12 mouse cellular contexts compared by ENCODE assay signal in genomic region chr19:57926941-57927471, GRCm38 (mm10).
DNase-seq lines count a peak whose midpoint lies in the region; ATAC-seq lines count a peak whose summit lies in the region.
"Had no signal": no experiment of that assay in that cellular context is flagged by ENCODE, and none has a peak within 500 bp of the region (broad histone marks: within the 10 kb centered on the region; RNA-seq: fewer than 3 reads in every experiment).

No protein-coding gene starts in this region.

- peaks cover 12% of the 10 kb centered on the region for H3K4me1 ChIP-seq in hindbrain, embryonic 15.5 days (replicated peaks)
- peaks cover 36% of the 10 kb centered on the region for H3K4me1 ChIP-seq in neural tube, embryonic 13.5 days (replicated peaks)

- H3K27ac ChIP-seq in hindbrain, embryonic 15.5 days (replicated peaks): no peak overlapping the region
- no peak overlapping the region for H3K27ac ChIP-seq in neural tube, embryonic 13.5 days (replicated peaks)
- H3K27ac ChIP-seq: heart, adult 2 months; liver, embryonic 15.5 days had no signal

- H3K36me3 ChIP-seq in hindbrain, embryonic 15.5 days: no peaks in the 10 kb centered on the region
- no peaks in the 10 kb centered on the region for H3K36me3 ChIP-seq in neural tube, embryonic 13.5 days
- H3K36me3 ChIP-seq: liver, embryonic 15.5 days had no signal

- peak overlapping the region; percentile 33 for H3K4me2 ChIP-seq in hindbrain, embryonic 15.5 days
- peak overlapping the region; percentile 31 for H3K4me2 ChIP-seq in neural tube, embryonic 13.5 days
- H3K4me2 ChIP-seq: liver, embryonic 15.5 days had no signal

- ATAC-seq in hindbrain, embryonic 15.5 days (ENCODE audit: low FRiP score, low read depth): no peak
- ATAC-seq in neural tube, embryonic 13.5 days (ENCODE audit: low read depth): no peak

- no peak overlapping the region for H3K4me3 ChIP-seq in hindbrain, embryonic 15.5 days
- no peak overlapping the region for H3K4me3 ChIP-seq in neural tube, embryonic 13.5 days
- H3K4me3 ChIP-seq: heart, adult 2 months; liver, embryonic 15.5 days had no signal

- H3K9me3 ChIP-seq in hindbrain, embryonic 15.5 days: no peaks in the 10 kb centered on the region
- H3K9me3 ChIP-seq in neural tube, embryonic 13.5 days: no peaks in the 10 kb centered on the region
- H3K9me3 ChIP-seq: liver, embryonic 15.5 days had no signal

- H3K9ac ChIP-seq in hindbrain, embryonic 15.5 days: no peak overlapping the region
- H3K9ac ChIP-seq in neural tube, embryonic 13.5 days: no peak overlapping the region
- H3K9ac ChIP-seq: liver, embryonic 15.5 days had no signal

- no peaks in the 10 kb centered on the region for H3K27me3 ChIP-seq in hindbrain, embryonic 15.5 days
- H3K27me3 ChIP-seq in neural tube, embryonic 13.5 days: peaks cover 10% of the 10 kb centered on the region
- H3K27me3 ChIP-seq: liver, embryonic 15.5 days had no signal

- 14% methylated on average over 10 of the region's 10 CpGs for WGBS in hindbrain, embryonic 15.5 days
- WGBS in neural tube, embryonic 13.5 days: 21% methylated on average over 10 of the region's 10 CpGs

- DNase-seq in heart, adult 11 months: peak; percentile 11
- DNase-seq in heart, postnatal 4 days: no peak
- peak; percentile 7 for DNase-seq in R1 (ENCODE audit: low read depth, low spot score)
- no peak for DNase-seq in gastrocnemius, postnatal 4 days (ENCODE audit: low spot score in 2 of 2)
- DNase-seq in layer of hippocampus, adult 8-10 months (ENCODE audit: low spot score in 2 of 2): no peak
- DNase-seq: heart, adult 2 months; kidney, adult 9 months; right cerebral cortex, adult 18-20 months; thymus, adult 18-20 months had no signal

Comparison
In these comparisons a context has a peak if more than half of its experiments do, and no peak if none do; other contexts are left out.
1. DNase-seq: peak in heart, adult 11 months (single experiment) and R1 (single experiment); none in heart, postnatal 4 days (single experiment), gastrocnemius, postnatal 4 days (0 of 2) and layer of hippocampus, adult 8-10 months (0 of 2).